Mouse (Mus musculus) embryonic fibroblast, embryonic 13.5 days (primary cell): ENCODE measurements around the gene Zbtb42.

Source experiments
- CTCF ChIP-seq: IDR thresholded peaks from 2 replicates; pipeline ENCODE4 v1.5.1; 2011; ENCODE audit warnings: mild to moderate bottlenecking, control low read depth, low read length, moderate library complexity, borderline replicate concordance; ENCODE audit not compliant: insufficient read depth
- POLR2A ChIP-seq: IDR thresholded peaks from 2 replicates; pipeline ENCODE4 v1.6.1; 2011; ENCODE audit warnings: low read depth, mild to moderate bottlenecking, control low read depth, low read length, moderate library complexity

DNA sequence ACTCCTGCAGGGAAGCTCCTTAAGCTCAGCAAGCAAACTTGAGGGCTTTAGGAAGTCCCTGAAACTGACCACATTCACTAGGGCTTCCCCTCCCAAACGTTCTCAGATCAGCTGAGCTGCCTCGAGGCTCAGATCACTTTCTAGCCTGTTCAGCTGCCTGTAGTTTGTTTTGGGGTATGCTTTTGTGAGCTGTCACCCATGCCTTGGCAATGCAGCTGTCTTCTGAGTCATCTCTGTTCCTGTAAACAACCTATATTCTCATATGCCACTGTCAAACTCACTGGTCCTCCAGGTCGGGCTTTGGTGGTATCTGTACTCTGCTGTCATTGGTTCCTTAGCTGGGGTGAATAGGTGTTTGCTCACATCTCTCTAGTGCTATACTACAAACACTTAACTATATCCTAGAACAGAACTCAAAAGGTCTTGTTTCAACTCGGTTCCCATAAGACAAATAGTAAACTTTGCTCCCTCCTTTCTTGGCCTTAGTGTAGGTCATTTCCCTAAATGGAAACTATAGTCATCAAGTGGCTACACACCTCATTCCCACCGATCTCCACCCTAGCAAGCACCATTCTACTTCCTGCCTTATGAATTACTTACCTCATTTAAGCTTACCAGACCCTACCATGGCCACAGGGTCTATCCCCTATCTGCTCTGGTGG lies 26.7 kb upstream of the Zbtb42 start:
- TF ChIP-seq CTCF (no peak), POLR2A (no peak)
